Mouse (Mus musculus) testis, adult 2 months (tissue): ENCODE measurements around the gene Il2rb.

Experiments
- CTCF ChIP-seq: fragments of 200-500 bp; IDR thresholded peaks from 2 replicates; pipeline ENCODE4 v1.5.1; 2012; ENCODE audit warnings: low read depth, mild to moderate bottlenecking, inconsistent platforms, low read length, moderate library complexity; ENCODE audit not compliant: control insufficient read depth, insufficient read depth, insufficient replicate concordance
- POLR2A ChIP-seq: fragments of 200-500 bp; IDR thresholded peaks from 2 replicates; pipeline ENCODE4 v1.6.1; 2012; ENCODE audit warnings: low read depth, mild to moderate bottlenecking, inconsistent platforms, low read length, moderate library complexity; ENCODE audit not compliant: control insufficient read depth

- TF ChIP-seq CTCF (no peak), POLR2A (no peak)
These were observed 35.1 kb upstream of the Il2rb start for GRCm38 (mm10) chr15:78530141-78530540.
